Comparison of ENCODE assay signal across 10 mouse cellular contexts in genomic region chr7:130750752-130751490, GRCm38 (mm10). TPM values are rescaled to one million over a fixed set of nuclear protein-coding genes. Genes with fewer than 3 reads are reported as not detected.
DNase-seq lines count a peak whose midpoint lies in the region; ATAC-seq and TF ChIP-seq lines count a peak whose summit lies in the region.
"Had no signal": no experiment of that assay in that cellular context is flagged by ENCODE, and none has a peak within 500 bp of the region (broad histone marks: within the 10 kb centered on the region; RNA-seq: fewer than 3 reads in every experiment).

No protein-coding gene starts in this region.

- WGBS in forebrain, embryonic 14.5 days = 8% methylated on average over 17 of the region's 17 CpGs
- WGBS in midbrain, embryonic 10.5 days = 51% methylated on average over 17 of the region's 17 CpGs

- peak; percentile 92 for DNase-seq in Muller cell, postnatal 12 days (ENCODE audit: inconsistent ontology term)
- peak; percentile 90 for DNase-seq in forebrain, embryonic 14.5 days (ENCODE audit: low spot score)
- DNase-seq in midbrain, embryonic 10.5 days (ENCODE audit: low spot score) = peak; percentile 61
- no peak for DNase-seq in gastrocnemius, adult 8-10 months (ENCODE audit: low spot score in 2 of 2)
- DNase-seq in kidney, adult 11 months = no peak
- no peak for DNase-seq in gastrocnemius, postnatal 4 days (ENCODE audit: low spot score in 2 of 2)
- no peak for DNase-seq in heart, postnatal 36 days

- intact Hi-C loops in heart, postnatal 36 days (cut with DNase I) = no loop called here

- ATAC-seq in forebrain, embryonic 14.5 days = peak; percentile 88
- ATAC-seq: Patski had no signal

- H3K9ac ChIP-seq in forebrain, embryonic 14.5 days (ENCODE audit: low read length) = no peak overlapping the region; the same call in 1 of the 2 replicates

- peaks cover 45% of the 10 kb centered on the region for H3K4me1 ChIP-seq in E14TG2a.4 (replicated peaks; ENCODE audit: low read depth, low read length)
- peaks cover 19% of the 10 kb centered on the region for H3K4me1 ChIP-seq in forebrain, embryonic 14.5 days (ENCODE audit: control insufficient read depth, insufficient read depth, low read length)
- peaks cover 32% of the 10 kb centered on the region for H3K4me1 ChIP-seq in midbrain, embryonic 10.5 days

- peak overlapping the region; percentile 39 for H3K4me3 ChIP-seq in E14TG2a.4 (replicated peaks; ENCODE audit: low read length)
- no peak overlapping the region for H3K4me3 ChIP-seq in forebrain, embryonic 14.5 days (ENCODE audit: low read depth, low read length)
- H3K4me3 ChIP-seq in midbrain, embryonic 10.5 days = no peak overlapping the region
- H3K4me3 ChIP-seq: megakaryocyte, embryonic 14.5 days had no signal

- H3K27me3 ChIP-seq in E14TG2a.4 (ENCODE audit: insufficient read depth, low read length) = no peaks in the 10 kb centered on the region
- no peaks in the 10 kb centered on the region for H3K27me3 ChIP-seq in forebrain, embryonic 14.5 days (replicated peaks; ENCODE audit: control insufficient read depth, insufficient read depth, low read length)
- no peaks in the 10 kb centered on the region for H3K27me3 ChIP-seq in midbrain, embryonic 10.5 days (ENCODE audit: low read depth, poor library complexity, severe bottlenecking)
- H3K27me3 ChIP-seq: megakaryocyte, embryonic 14.5 days; Patski had no signal

- H3K27ac ChIP-seq in forebrain, embryonic 14.5 days (ENCODE audit: low read depth, low read length) = peak overlapping the region; percentile 85
- H3K27ac ChIP-seq in midbrain, embryonic 10.5 days (replicated peaks) = peak overlapping the region; percentile 89

- no peak for TF ChIP-seq CTCF in E14TG2a.4 (conservative IDR thresholded peaks at IDR 0.05; ENCODE audit: low read length)

- peaks cover 88% of the 10 kb centered on the region for H3K36me3 ChIP-seq in E14TG2a.4 (ENCODE audit: insufficient read depth, low read length)
- peaks cover 59% of the 10 kb centered on the region for H3K36me3 ChIP-seq in forebrain, embryonic 14.5 days (ENCODE audit: control insufficient read depth, insufficient read depth, low read length)
- peaks cover 99% of the 10 kb centered on the region for H3K36me3 ChIP-seq in midbrain, embryonic 10.5 days

- peak overlapping the region; percentile 24; the same call in 1 of the 2 replicates for H3K4me2 ChIP-seq in forebrain, embryonic 14.5 days (ENCODE audit: low read length)

- no peaks in the 10 kb centered on the region for H3K9me3 ChIP-seq in E14TG2a.4 (ENCODE audit: low read length)
- no peaks in the 10 kb centered on the region for H3K9me3 ChIP-seq in forebrain, embryonic 14.5 days (replicated peaks; ENCODE audit: control insufficient read depth, low read length)
- H3K9me3 ChIP-seq in midbrain, embryonic 10.5 days (replicated peaks) = no peaks in the 10 kb centered on the region
- H3K9me3 ChIP-seq: megakaryocyte, embryonic 14.5 days had no signal

RNA-seq across cellular contexts. Expression of gene Btbd16, which starts 22.9 kb away (rescaled TPM):
- polyA plus RNA-seq in forebrain, embryonic 14.5 days (2014; fragmentation: Nextera tagmentation; extraction: Ambion mirVana) = not detected in 2 replicates
- polyA plus RNA-seq in midbrain, embryonic 10.5 days (2016; fragmentation: Nextera tagmentation; extraction: Ambion mirVana) = not detected in 2 replicates
- under 1 TPM in 1 of 4 experiments, not detected in 3; 0.21 TPM for total RNA-seq in gastrocnemius, adult 8-10 months (2022)
- under 1 TPM in 1 of 2 experiments, not detected in 1; 0.10 TPM for total RNA-seq in gastrocnemius, postnatal 4 days (2021)
- total RNA-seq in heart, postnatal 36 days (2021) = not detected

Comparison
In these comparisons a context has a peak if more than half of its experiments do, and no peak if none do; other contexts are left out.
1. DNase-seq: peak in Muller cell, postnatal 12 days (single experiment), forebrain, embryonic 14.5 days (single experiment) and midbrain, embryonic 10.5 days (single experiment); none in gastrocnemius, adult 8-10 months (0 of 2), kidney, adult 11 months (single experiment), gastrocnemius, postnatal 4 days (0 of 2) and heart, postnatal 36 days (0 of 2).